Mouse (Mus musculus) layer of hippocampus, adult 11-12 months (tissue): Measurements from ENCODE around the gene 2410131K14Rik.

ENCODE experiments used
- DNase-seq: peaks from one replicate; pipeline ENCODE4 v3.0.0; 2022; ENCODE audit warnings: low spot score

2410131K14Rik gene

DNA sequence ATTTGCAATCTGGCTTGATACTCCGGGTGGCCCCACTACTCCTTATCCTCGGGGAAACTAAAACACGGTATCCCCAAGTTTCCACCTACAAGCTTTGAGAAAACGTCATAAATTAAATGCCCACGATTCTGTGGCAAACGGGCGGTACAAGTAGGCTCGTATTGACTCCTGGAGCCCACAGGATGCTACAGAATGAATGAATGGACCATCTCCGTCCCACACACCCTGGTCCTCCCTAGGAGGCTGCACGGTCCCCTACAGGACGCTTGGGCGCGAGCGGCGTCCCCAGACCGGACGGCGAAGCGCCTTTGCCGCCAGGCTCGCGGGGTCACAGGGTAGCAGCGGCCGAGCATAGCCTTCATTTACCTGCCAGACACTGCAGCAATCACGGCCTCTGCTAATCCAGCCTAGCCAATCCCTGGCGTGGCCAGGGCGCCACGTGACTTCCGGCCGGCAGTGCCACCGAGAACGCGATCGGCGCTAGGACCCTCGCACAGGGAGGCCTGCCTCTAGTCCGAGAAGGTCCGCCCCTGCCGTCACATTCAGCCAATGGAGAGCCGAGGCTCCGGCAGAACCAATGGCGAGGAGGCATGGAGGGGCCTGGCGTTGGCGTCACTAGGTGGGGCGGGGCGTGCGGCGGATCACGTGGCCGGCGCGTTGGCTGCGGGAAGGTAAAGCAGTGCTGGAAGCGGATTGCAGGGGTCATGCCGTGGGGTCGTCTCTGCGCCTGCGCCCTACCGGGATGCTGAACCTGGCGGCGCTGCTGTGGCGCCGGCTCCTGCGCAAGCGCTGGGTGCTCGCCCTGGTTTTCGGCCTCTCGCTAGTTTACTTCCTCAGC is at the start of gene 2410131K14Rik, which contains the start of gene Rnft2:
Gene 2410131K14Rik (plus strand): TSS at position 622 of the 838 bp plus-strand sequence.
Gene Rnft2 (minus strand): TSS at position 511 of the 838 bp plus-strand sequence.
- peak; percentile 100 for DNase-seq

DNA sequence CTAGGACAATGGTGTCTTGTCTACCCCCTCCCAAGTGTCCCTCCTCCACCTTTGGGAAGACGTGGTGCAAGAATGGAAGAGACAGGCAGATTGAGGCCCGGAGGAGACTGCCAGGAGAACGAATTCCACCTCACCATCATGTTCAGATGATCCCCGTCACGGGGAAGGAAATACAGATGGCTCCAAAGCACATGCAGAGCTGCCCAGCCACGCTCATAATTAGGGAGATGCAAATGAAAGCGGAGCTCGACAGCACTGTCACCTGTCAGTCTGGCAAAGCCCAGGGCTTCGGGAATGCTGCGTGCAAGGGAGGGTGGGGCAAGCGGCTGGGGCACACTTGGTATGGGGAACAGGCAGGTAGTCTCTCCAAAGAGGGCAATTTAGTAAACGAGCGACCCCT is 47.6 kb upstream of the 2410131K14Rik start:
- DNase-seq: no peak

DNA sequence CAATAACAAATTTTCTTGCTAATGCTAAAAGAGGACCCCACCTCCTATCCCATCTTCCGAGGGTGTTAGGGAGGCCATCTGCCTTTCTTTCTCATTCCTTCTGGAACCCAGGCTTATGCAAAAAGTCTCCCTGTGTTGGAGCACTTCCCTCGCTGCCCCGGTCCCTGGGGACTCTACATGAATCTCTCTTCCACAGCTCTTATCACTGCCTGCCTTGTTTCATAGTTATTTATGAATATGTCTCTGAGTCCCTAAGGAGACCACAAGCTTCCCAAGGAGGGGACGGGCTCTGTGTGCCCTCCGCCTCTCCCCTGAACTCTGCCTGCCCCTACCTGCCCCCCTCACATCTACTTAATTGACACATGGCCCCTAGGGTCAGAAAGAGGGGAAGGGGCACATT is 45.4 kb upstream of the 2410131K14Rik start:
- no peak for DNase-seq

DNA sequence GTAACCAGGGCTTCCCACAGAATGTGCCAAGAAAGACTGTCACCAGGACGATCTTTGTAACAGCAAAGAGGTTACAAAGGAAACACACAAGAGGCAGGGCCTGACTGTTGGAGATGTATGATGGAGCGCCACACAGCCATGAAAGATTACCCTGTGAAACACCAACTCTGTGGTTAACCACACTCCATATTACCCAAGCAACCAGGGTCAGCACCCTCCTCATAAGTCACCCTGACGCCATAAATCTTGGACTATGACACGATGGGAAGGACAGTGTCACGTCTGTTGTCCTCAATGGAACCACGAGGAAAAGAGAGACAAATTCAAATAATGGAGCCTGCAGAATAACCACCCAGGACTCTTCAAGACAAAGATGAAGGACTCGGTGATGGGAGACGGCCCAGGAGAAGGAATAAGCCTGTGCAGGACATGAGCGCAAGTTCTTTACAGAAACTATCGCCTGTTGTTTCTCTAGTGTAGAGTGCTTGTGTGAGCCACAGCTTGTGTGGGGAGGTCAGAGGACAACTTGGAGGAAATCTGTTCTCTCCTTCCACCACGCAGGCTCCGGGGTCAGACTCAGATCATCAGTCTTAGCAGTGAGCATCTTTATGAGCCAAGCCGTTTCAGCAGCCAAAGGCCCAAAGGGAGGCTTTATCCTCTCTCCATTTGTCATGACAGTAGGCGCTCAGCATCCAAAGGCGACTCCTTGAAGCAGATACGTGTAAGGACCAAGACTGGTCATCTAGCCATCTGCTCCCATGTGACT is 40.2 kb upstream of the 2410131K14Rik start:
- no peak for DNase-seq

DNA sequence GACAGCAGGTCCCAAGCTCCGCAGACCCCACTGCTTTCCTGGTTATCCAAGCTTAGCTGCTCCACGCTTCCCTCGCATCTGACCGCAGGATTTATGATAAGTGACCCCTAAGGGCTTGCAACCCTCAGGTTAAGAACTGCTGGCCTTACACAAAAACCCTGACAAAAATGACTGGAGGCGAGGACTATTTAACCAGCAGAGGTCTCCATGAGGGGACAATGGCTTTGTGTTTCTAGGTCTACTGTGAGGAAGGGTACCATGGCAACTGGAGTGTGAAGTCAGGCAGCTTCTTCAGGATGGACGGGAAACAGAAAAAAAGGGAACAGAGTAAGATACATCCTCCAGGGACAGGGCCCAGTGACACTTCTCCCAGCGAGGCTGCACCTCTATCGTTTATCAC is 39.2 kb upstream of the 2410131K14Rik start:
- DNase-seq: no peak

DNA sequence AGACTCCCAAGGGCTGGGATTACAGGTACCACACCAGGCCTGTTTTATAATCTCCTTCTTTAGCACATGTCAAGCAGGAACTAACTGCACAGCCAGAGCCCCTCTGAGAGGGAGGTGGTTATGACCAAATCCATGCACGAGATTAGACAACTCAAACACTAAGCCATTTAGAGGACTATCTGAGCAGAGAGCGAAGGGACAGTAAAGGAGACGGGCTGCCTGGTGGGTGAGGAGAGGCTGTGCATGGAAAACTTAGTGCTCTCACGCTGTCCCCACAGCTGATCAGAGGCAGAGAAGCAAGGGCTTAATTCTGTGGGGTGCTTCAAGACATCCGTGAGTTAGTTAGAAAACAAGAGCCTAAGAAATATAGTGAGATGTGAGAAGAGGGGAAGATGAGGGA is 31.0 kb upstream of the 2410131K14Rik start:
- DNase-seq: no peak

DNA sequence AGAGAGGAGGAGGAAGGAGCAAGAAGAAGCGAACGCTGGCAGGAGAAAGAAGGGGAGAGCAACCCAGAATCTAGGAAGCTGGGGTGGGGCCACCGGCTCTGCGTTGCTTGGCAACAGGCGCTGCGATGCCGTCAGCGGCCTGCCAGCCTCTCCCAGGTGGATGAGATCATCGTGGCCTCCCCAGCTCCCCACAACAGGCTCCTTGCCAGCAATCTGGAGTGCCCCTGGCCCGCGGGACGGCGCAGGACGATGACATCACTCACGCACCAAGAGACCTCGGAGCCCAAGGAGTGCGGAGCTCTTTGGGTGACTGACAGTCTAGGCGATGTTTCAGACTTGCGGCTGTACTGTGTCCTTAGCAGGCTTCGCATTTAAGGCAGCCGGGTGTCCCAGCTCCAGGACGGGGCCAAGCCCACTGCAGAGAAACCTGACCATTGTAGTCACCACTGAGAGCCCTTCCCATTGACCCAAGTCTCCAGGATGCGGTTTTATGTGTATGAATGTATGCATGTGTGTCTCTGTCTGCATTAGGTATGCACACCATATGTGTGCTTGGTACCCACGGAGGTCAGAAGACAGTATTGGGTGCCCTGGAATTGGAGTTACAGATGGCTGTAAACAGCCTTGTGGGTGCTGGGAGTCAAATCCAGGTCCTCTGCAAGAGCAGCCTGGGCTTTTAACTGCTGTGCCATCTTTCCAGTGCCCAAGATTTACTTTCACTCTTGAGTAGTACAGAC is 30.4 kb upstream of the 2410131K14Rik start:
- DNase-seq: peak; percentile 75

DNA sequence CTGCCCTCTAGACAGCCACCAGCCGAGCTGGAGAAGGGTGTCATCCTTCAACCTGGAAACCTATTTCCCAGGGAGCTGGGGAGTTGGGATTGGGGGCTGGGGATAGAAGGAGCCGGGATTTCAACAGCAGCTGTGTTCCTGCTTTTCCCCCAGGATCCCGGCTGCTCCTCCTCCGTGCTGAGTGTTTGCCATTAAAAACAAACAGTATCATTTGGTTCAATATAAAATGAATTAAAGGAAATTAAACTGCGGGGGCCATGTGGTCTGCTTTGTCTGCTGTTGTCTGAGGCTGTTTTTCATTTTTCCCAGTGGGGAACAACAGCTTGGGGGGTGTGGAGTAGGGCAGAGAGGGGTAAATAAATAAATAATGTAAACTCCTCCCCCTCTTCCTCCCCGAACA is 27.6 kb upstream of the 2410131K14Rik start:
- DNase-seq: peak; percentile 66

DNA sequence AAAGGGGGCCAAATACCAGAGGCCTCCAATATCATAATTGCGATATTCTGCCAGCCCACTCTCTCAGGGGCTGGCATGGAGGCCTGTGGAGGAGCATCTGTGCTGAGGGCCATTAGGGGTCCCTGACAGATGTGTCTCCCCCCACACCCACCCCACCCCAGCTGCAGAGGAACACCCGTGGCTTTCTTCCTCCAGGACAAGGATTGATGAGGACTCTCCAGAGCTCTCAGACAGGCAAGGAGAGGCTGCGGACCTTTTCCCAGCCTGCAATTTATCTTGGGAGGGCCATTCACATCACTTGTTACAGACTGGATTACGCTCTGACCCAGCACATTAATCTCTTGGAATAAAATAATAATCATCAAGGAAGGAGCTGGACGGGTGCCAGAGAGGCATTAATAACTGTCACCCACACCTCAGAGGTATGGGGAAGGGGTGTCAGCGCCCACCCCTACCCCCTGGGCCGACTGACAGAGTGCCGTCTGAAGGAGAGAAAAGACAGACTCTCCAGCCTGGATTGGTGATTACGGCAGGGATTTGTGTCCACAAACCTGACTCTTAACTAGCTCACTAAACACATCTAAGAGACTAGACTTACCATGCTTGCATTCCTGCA is 21.8 kb upstream of the 2410131K14Rik start:
- no peak for DNase-seq

DNA sequence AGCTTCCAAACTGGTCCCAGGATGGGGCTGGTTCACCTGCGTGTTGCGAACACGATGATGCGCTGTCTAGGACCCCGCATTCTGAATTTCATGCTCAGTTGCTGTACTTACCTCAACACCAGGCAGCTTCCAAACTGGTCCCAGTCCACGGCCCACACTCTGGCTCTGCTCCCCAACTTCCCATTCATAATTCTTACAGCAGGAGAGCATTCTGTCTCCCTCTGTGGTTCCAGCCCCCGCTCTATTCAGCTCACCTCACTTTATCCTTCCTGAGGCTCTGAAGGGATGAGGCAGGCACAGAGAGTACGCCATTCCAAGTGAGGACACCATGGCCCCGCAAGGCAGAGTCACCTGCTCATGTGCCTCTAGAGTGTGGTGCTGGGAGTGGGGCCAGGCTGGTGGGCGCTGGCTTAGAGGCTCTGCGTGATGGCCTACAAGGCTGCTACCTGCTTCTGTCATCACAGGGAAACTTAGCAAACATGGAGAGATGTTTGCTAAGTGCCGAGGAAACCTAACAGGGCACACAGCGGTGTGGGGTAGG is 14.9 kb upstream of the 2410131K14Rik start:
- peak; percentile 63 for DNase-seq

DNA sequence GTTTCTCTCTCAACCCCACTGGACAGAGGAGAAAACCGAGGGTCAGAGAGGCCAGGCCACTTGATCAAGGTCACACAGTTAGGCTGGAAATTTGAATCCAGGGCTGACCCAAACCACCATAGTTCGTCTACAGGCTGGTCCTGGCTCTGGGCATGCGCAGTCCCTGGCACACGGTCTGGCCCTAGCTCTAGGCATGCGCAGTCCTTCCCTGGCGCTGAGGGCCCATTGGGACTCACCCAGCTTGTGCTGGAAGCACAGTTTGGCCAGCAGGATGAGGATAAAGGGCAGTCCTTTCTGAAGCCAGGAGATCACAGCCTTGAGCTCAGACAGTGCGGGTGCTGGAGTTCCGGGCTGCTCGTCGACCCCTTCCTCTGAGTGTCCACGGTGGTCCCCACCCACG is 8.1 kb upstream of the 2410131K14Rik start:
- no peak for DNase-seq

DNA sequence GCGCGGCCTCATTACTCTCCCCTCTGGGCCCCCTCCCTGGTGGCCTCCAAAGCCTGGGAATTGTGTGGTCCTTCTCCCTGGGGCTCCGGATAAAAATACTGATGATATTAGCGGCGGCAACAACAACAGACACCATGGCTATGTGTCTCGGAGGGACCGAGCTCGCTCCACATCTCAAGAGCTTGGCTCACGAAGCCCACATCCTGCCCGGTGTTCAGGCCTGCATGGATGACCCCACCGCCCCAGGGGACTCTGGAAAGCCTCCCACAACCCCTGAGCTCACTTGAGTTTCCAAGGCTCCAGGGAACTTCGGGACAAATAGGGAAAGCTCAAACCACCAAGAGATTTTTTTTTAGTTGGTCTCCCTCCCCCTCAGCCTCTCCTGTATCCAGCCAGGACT is 5.4 kb upstream of the 2410131K14Rik start:
- DNase-seq: no peak

DNA sequence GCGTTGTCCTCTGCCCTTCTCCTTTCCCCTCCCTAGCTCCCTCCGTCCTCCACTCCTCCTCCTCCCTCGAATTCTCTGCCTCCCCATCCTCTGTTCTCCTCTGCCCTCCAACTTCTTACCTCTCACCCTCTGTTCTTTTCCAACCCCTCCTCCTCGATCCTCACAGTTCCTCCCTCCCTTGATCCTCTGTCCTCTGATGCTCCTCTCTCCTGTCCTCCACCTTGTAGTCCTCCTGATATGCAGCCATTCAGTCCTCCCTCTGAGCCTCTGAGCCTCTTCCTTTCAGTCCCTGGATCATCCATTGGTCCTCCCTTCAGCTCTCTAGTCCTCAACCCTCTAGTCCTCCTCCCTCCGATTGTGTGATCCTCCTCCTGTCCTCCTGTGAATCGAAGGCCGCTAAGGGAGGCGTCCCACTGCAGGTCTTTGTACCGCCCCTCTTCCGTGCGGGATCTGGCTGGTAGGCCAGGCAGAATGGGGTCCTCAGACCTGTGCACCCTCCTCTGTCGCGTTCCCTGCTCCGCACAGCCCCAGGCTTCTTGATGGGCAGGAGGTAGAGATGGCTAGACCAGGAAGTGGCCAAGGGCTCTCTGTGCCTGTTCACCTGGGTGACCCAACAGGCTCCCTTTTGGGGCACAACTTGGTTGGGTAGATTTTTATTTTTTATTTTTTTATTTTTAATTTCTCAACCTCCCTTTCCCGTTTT is 730 bp downstream of the 2410131K14Rik start:
- no peak for DNase-seq

DNA sequence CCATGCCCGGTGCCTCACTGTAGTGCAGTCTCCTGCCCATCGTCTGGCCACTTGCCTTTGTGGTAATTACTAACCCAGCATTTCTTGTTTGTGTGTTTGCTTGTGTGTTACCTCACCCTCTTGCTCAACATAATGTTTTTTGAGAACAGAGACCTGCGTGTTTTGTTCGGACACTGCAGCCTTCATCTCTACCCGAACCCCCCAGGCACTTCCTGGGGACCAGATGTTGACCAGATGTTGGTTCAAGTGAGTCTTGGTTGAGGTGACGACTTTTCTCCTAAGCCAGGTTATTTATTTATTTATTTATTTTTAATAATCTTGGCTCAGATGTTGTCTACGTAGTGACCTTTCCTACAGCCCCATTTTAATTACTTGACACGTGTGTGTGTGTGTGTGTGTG is 2.4 kb downstream of the 2410131K14Rik start:
- no peak for DNase-seq

DNA sequence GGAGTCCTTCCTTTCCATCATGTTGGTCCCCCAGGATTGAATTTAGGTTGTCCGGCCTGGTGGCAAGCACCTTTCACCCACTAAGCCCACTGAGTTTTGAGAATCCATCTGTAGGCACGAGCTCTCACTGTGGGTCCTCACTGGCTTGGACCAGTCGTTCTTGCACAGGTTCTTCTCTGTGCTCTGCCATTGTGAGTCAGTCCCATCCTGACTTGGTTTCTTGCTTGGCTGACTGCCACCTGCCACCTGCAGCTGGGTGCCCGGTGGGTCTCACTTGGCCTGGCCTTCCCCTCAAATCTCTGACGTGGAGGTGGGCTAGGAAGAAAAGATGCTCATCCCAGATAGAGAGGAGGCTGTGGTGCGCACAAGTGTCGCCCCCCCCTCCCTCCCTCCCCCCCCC is 6.0 kb downstream of the 2410131K14Rik start:
- DNase-seq: no peak

DNA sequence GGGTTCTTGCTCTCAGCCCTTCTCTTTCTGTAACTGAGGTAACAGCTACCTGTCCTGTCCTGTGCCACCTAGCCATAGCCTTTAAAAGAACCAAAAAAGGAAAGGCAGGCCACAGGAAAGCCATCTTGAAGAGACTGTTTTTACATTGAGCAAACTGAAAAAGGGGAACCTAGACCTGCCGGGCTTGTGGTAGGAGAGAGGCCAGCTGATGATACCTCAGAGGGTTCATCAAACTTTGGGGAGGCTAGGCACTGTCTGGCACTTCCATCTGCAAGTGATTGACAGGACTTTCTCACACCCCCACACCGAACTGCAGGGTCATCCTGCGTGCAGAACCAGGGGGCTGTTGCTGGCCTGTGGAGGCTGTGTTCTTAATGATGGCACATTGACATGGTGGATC is 8.5 kb downstream of the 2410131K14Rik start:
- no peak for DNase-seq

DNA sequence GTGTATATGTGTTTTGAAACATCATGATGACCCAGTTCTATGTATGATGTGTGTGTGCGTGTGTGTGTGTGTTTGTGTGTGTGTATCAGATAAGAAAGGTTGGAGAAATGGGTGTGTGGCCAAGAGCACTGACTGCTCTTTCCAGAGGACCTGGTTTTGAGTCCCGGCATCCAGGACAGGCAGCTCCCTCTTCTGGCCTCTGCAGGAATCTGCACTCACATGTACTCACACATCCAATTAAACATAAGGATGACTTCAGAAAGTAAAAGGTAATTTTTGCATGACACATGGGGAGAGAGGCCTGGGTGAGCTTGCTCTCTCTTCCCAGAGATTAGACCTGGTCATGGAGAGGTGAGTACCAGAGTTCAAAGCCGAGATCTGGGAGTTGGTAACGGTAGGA is 12.0 kb downstream of the 2410131K14Rik start:
- no peak for DNase-seq

DNA sequence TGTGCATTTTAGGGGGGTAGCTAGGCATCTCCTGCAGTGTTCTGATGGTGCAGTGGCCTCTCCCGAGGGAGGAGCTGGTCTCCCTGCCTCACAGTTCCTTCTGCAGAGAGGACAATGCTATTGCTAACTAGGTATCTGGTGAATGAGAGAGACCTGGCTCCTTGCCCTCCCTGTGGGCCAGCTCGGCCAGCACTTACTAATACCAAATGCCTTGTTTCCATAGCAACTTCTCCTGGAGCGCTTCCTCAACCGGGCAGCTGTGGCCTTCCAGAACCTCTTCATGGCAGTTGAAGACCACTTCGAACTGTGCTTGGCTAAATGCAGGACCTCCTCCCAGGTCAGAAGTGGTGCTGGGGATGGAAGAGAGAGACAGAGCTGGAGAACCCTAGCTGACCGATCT is 14.1 kb downstream of the 2410131K14Rik start:
- peak; percentile 52 for DNase-seq

DNA sequence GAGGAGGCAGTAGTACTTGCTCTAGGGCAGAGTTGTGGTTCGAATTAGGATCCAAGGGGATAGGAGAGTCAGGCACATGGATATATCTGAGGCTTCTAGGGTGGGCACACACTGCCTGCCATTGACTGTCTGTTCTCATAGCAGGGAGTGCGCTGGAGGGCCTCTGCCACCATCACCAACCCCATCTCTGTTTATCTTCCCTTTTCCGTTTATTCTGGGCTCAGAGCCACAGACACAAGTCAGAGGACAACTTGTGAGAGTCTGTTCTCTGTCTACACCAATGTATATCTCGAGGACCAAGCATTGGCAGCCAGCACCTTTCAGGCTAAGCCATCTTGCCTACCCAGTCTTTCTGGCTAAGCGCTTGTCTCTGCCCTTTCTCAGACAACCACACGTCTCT is 14.6 kb downstream of the 2410131K14Rik start:
- DNase-seq: no peak

DNA sequence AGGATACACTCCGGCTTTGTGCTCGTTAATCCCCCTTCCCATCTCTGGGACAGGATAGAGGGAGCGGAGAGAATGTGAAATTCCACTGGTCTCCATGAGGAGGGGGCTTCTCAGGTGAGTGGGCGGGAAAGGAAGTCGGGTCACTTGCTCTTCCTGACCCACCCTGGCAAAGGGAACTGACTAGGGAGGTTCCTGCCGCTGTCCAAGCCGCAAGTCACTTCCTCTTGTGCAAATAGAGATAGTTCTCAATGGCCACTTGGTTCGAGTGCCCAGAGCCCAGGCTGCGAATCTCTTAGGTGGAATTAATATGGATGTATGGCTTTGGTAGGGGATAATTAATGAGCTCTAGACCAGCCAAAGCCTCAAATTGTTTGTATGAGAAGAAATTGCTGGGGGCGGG is 15.0 kb downstream of the 2410131K14Rik start:
- no peak for DNase-seq

DNA sequence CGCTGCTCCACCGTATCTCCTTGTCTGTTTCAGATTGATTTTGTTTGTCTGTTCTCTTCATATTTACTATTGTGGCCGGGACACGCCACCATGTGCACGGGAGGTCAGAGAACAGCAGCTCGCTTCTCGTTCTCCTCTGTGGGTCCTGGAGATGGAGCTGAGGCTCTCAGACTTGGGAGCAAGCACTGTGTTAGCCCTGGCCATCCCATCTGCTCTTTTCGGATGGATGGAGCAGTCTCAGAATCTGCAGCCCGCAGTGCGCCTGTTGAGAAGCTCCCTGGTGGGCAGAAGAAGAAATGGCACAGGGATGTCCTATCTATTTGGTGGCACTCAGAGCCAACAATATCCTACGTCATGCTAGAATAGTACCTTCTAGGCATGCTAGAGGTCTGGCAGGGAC is 15.6 kb downstream of the 2410131K14Rik start:
- DNase-seq: no peak
